Mouse (Mus musculus): ENCODE data around the gene Plch2. TPM values are rescaled to one million over a fixed set of nuclear protein-coding genes. Genes with fewer than 3 reads are reported as not detected.

Gene Plch2
- polyA plus RNA-seq, 1 experiment = 0.06 TPM

DNA sequence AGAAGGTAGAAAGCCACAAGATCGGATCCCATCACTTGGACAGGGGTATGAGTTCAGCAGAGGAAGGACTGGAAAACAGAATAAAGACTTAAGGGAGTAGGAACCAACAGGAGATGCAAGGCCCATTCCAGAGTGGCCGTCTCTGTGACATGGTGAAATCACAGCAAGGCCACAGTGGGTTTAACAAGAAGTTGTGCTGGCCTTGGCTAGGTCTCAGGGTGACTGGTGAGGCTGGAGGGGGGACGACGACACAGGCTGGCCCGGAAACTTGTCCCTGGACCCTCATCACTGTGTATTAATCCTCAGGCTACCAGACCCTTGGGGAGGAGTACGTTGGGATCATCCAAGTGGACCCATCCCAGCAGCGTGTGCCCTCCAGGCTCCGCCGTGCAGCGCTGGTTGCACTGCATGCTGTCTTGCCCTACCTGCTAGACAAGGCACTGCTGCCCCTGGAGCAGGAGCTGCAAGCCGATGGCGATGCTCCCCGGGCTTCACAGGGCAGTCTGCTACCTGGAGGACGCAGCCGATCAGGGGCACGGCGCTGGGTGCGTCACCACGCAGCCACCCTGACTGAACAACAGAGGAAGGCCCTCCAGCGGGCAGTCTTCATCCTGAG is 11.9 kb upstream of the Plch2 start:
- Histone ChIP-seq H3K27me3 (ENCODE audit: control insufficient read depth, insufficient read depth, insufficient read length) (peaks cover 10% of the 10 kb centered on the region), H3K4me2 (ENCODE audit: low read depth) (no peak overlapping the region), H3ac (ENCODE audit: control insufficient read depth, insufficient read length) (no peak overlapping the region), H3K79me2 (ENCODE audit: control insufficient read depth, insufficient read depth) (peaks cover 5% of the 10 kb centered on the region), H3K36me3 (ENCODE audit: control insufficient read depth, insufficient read depth) (peaks cover 13% of the 10 kb centered on the region), H3K4me3 (no peak overlapping the region)
- TF ChIP-seq SRF (IDR thresholded peaks at IDR 0.05; ENCODE audit: control insufficient read depth, insufficient read length, low read depth) (no peak), POLR2A (IDR thresholded peaks at IDR 0.05; ENCODE audit: insufficient read length, low read depth) (peak; percentile 10), MAX (IDR thresholded peaks at IDR 0.05; ENCODE audit: low read depth) (no peak), TCF3 (IDR thresholded peaks at IDR 0.05; ENCODE audit: insufficient read length, low read depth) (no peak), REST (IDR thresholded peaks at IDR 0.05; ENCODE audit: insufficient read depth, insufficient read length) (no peak), POLR2AphosphoS2 (IDR thresholded peaks at IDR 0.05; ENCODE audit: insufficient read length, low read depth) (peak; percentile 83), MYOG (IDR thresholded peaks at IDR 0.05; ENCODE audit: control insufficient read depth in 1 of 3, insufficient read depth in 1 of 3, insufficient read length in 2 of 3, low read depth in 2 of 3) (no peak)

DNA sequence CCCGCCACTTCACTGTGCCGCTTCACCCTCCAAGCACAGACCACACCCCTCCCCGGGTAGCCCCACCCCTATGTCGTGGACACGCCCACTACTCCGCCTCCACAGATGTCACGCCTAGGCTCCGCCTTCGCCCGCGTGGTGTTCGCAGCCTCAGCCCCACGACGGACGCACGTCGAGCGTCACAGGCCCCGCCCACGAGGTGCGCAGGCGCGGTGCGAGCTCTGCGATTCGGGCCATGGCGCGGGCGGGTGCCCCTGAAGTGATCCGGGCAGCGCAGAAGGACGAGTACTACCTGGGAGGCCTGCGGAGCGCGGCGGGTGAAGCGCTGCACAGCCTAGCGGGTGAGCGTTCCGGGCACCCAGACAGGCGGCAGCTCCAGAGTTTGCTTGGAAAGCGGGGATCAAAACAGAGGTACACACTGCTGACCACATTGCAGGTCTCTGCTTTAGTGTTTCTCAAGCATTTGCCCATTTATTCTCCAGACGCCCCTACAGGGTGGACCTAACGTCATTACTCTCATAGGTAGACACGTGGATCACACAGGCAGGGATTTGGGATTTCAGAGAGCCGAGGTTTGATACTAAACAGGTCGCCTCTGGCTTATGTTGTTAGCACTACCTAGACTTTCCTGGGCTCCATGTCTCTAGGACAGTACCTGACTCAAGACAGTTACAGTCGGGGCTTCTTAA is 10.4 kb upstream of the Plch2 start, which contains the start of gene Pex10:
Gene Pex10, plus strand, starts transcription at position 183 of the 689 bp plus-strand sequence.
- TF ChIP-seq MYOG (IDR thresholded peaks at IDR 0.05; ENCODE audit: control insufficient read depth in 1 of 3, insufficient read depth in 1 of 3, insufficient read length in 2 of 3, low read depth in 2 of 3) = peak in 2 of 3 experiments; percentile 45 to 70
- TF ChIP-seq MYOD1 (IDR thresholded peaks at IDR 0.05; ENCODE audit: control insufficient read depth in 1 of 3, insufficient read length in 2 of 3, low read depth in 2 of 3) = peak in 2 of 3 experiments; percentile 14 to 42
- no peak for TF ChIP-seq CEBPB (IDR thresholded peaks at IDR 0.05; ENCODE audit: insufficient read depth, poor library complexity, severe bottlenecking)
- TF ChIP-seq TCF12 (IDR thresholded peaks at IDR 0.05; ENCODE audit: insufficient read depth, poor library complexity, severe bottlenecking) = no peak
- no peak for TF ChIP-seq SRF (IDR thresholded peaks at IDR 0.05; ENCODE audit: control insufficient read depth, insufficient read length, low read depth)
- no peak for TF ChIP-seq E2F4 (IDR thresholded peaks at IDR 0.05; ENCODE audit: insufficient read depth)
- TF ChIP-seq TCF3 (IDR thresholded peaks at IDR 0.05; ENCODE audit: insufficient read length, low read depth) = no peak
- no peak for TF ChIP-seq USF1 (IDR thresholded peaks at IDR 0.05; ENCODE audit: low read depth)
- TF ChIP-seq POLR2A (IDR thresholded peaks at IDR 0.05; ENCODE audit: insufficient read length, low read depth) = peak; percentile 96
- peak; percentile 97 for TF ChIP-seq POLR2AphosphoS2 (IDR thresholded peaks at IDR 0.05; ENCODE audit: insufficient read length, low read depth)
- no peak for TF ChIP-seq REST (IDR thresholded peaks at IDR 0.05; ENCODE audit: insufficient read depth, insufficient read length)
- TF ChIP-seq MAX (IDR thresholded peaks at IDR 0.05; ENCODE audit: low read depth) = no peak
- Histone ChIP-seq H3K27me3 (ENCODE audit: control insufficient read depth, insufficient read depth, insufficient read length) (peaks cover 25% of the 10 kb centered on the region), H3K36me3 (ENCODE audit: control insufficient read depth, insufficient read depth) (peaks cover 6% of the 10 kb centered on the region), H3K4me3 (peak within 1 kb of the TSS; percentile 59), H3K4me2 (ENCODE audit: low read depth) (peak within 1 kb of the TSS; percentile 99), H3ac (ENCODE audit: control insufficient read depth, insufficient read length) (peak within 1 kb of the TSS; percentile 32), H3K79me2 (ENCODE audit: control insufficient read depth, insufficient read depth) (peaks cover 5% of the 10 kb centered on the region)

DNA sequence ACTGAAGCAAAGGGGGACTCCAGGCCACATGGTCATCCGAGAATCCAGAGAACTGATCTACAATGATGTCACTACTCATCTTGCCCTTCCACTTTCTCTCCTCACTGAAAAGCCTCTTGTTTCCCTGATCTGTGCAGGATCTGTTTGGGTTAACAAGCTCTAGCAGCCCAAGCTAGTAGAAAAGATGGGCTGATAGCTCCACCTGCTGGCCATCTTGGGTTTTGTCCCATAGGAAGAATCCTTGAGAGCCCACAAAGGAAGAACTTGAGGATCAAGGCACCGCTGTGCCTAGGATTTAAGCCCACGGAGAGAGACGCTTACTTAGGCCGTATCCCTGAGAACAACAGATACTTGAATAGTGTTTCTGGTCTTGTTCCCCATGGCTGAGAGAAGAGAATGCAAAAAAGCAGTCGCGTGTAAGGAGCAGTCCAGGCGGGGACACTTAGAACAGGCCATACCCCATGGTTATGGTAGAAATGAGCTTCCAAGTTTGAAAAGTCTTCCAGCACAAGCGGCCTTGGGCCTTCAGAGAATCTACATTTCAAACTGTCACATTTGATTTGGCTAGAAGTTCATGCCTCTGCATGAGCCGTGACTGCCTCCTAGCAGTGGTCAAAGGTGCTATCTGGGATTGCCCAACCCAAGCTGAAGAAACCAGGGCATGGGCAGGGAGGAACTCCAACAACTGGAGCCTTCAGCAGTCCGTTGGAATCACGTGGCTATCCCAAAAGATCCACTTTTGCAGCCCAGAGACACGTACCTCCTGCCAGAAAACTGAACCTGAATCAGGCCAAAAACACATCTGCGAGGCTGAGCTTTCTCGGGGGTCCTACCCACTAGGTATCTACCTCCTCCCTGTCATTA is 9.6 kb upstream of the Plch2 start:
- Histone ChIP-seq H3K4me3 (peak overlapping the region; percentile 59), H3K36me3 (ENCODE audit: control insufficient read depth, insufficient read depth) (peaks cover 3% of the 10 kb centered on the region), H3K27me3 (ENCODE audit: control insufficient read depth, insufficient read depth, insufficient read length) (peaks cover 33% of the 10 kb centered on the region), H3ac (ENCODE audit: control insufficient read depth, insufficient read length) (peak overlapping the region; percentile 32), H3K4me2 (ENCODE audit: low read depth) (peak overlapping the region; percentile 94), H3K79me2 (ENCODE audit: control insufficient read depth, insufficient read depth) (peaks cover 5% of the 10 kb centered on the region)
- TF ChIP-seq SRF (IDR thresholded peaks at IDR 0.05; ENCODE audit: control insufficient read depth, insufficient read length, low read depth) (no peak), CEBPB (IDR thresholded peaks at IDR 0.05; ENCODE audit: insufficient read depth, poor library complexity, severe bottlenecking) (peak; percentile 36; the same call in 1 of the 2 replicates), E2F4 (IDR thresholded peaks at IDR 0.05; ENCODE audit: insufficient read depth) (no peak), REST (IDR thresholded peaks at IDR 0.05; ENCODE audit: insufficient read depth, insufficient read length) (no peak), POLR2AphosphoS2 (IDR thresholded peaks at IDR 0.05; ENCODE audit: insufficient read length, low read depth) (no peak), USF1 (IDR thresholded peaks at IDR 0.05; ENCODE audit: low read depth) (peak; percentile 68)

DNA sequence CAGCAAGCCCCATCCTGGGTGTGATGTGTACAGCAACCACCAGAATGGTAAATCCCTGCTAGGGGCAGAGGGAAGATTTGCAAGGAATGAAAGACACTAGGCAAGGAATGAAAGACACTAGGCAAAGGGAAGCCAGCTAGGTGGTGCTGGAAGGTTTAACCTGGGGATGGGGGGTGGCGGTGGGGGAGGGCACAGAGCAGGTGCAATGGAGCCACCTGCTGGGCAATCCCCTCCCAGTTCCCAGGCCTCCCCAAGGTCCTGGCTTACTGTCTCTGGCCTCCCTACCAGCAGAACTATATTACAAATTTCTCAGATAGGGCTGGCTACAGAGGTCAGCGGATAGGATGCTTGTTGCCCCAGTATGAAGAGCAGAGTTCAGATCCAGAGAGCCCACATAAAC is 7.9 kb upstream of the Plch2 start:
- TF ChIP-seq CEBPB (IDR thresholded peaks at IDR 0.05; ENCODE audit: insufficient read depth, poor library complexity, severe bottlenecking) (no peak), TCF3 (IDR thresholded peaks at IDR 0.05; ENCODE audit: insufficient read length, low read depth) (no peak), REST (IDR thresholded peaks at IDR 0.05; ENCODE audit: insufficient read depth, insufficient read length) (no peak)
- H3K27me3 ChIP-seq (ENCODE audit: control insufficient read depth, insufficient read depth, insufficient read length) = peaks cover 46% of the 10 kb centered on the region
- peaks cover 5% of the 10 kb centered on the region for H3K79me2 ChIP-seq (ENCODE audit: control insufficient read depth, insufficient read depth)
- H3K4me3 ChIP-seq = no peak overlapping the region
- no peak overlapping the region for H3K4me2 ChIP-seq (ENCODE audit: low read depth)
- H3K36me3 ChIP-seq (ENCODE audit: control insufficient read depth, insufficient read depth) = peaks cover 2% of the 10 kb centered on the region
- no peak overlapping the region for H3ac ChIP-seq (ENCODE audit: control insufficient read depth, insufficient read length)
